Mouse (Mus musculus): ENCODE data around the gene Apod.

Gene Apod

GRCm38 (mm10) chr16:31278081-31278480 lies 36.5 kb downstream of the Apod start:
- no peak for DNase-seq

- DNase-seq: no peak
These were observed 37.6 kb downstream of the Apod start for GRCm38 (mm10) chr16:31276962-31277361.

- peak; percentile 37 for DNase-seq
These were observed 38.1 kb downstream of the Apod start for GRCm38 (mm10) chr16:31276539-31276938.

- DNase-seq: peak; percentile 89
These were observed 39.7 kb downstream of the Apod start, which contains the start of gene Ppp1r2 for GRCm38 (mm10) chr16:31274674-31275460. Gene Ppp1r2 (minus strand): TSS chr16:31275277.

- DNase-seq: no peak
These were observed 40.5 kb downstream of the Apod start for GRCm38 (mm10) chr16:31274084-31274483.

- no peak for DNase-seq
These were observed 47.9 kb downstream of the Apod start for GRCm38 (mm10) chr16:31266692-31267091.

GRCm38 (mm10) chr16:31256151-31256550 lies 58.5 kb downstream of the Apod start:
- no peak for DNase-seq

GRCm38 (mm10) chr16:31255685-31256084 lies 58.9 kb downstream of the Apod start:
- DNase-seq: no peak

GRCm38 (mm10) chr16:31249401-31249800 lies 65.2 kb downstream of the Apod start:
- DNase-seq: no peak

GRCm38 (mm10) chr16:31248717-31249116 lies 65.9 kb downstream of the Apod start:
- no peak for DNase-seq

- no peak for DNase-seq
These were observed 67.2 kb downstream of the Apod start for GRCm38 (mm10) chr16:31247442-31247841.

All from right cerebral cortex, postnatal 25 days (tissue).